ENCODE assay signal across 19 mouse cellular contexts in genomic region chr16:81695241-81695640, GRCm38 (mm10).
"Had no signal": no experiment of that assay in that cellular context is flagged by ENCODE, and none has a peak within 500 bp of the region (broad histone marks: within the 10 kb centered on the region; RNA-seq: fewer than 3 reads in every experiment).

No protein-coding gene starts in this region.

- H3K9me3 ChIP-seq: midbrain, embryonic 10.5 days; midbrain, embryonic 12.5 days; neural tube, embryonic 15.5 days had no signal

- H3K27me3 ChIP-seq: midbrain, embryonic 12.5 days; neural tube, embryonic 13.5 days; neural tube, embryonic 15.5 days had no signal

- H3K9ac ChIP-seq: lung, embryonic 14.5 days; midbrain, embryonic 12.5 days; neural tube, embryonic 13.5 days; neural tube, embryonic 15.5 days had no signal

- H3K36me3 ChIP-seq: midbrain, embryonic 10.5 days; midbrain, embryonic 12.5 days; neural tube, embryonic 13.5 days; neural tube, embryonic 15.5 days had no signal

- H3K27ac ChIP-seq: midbrain, embryonic 10.5 days; midbrain, embryonic 12.5 days; neural tube, embryonic 13.5 days; neural tube, embryonic 15.5 days had no signal

- ATAC-seq: midbrain, embryonic 16.5 days had no signal

- DNase-seq: lung, adult 18-20 months; lung, embryonic 14.5 days; lung, postnatal 10 days; lung, postnatal 4 days; midbrain, embryonic 14.5 days; retina, postnatal 1 day; right cerebral cortex, adult 18-20 months; right cerebral cortex, postnatal 25 days; right cerebral cortex, postnatal 4 days; spleen, adult 18-20 months; thymus, adult 18-20 months; thymus, postnatal 14 days; thymus, postnatal 36 days had no signal

- H3K4me3 ChIP-seq: midbrain, embryonic 10.5 days; midbrain, embryonic 12.5 days; myocyte; neural tube, embryonic 13.5 days; neural tube, embryonic 15.5 days had no signal

- H3K4me2 ChIP-seq: lung, embryonic 14.5 days; midbrain, embryonic 12.5 days; neural tube, embryonic 13.5 days; neural tube, embryonic 15.5 days had no signal

- H3K4me1 ChIP-seq: midbrain, embryonic 10.5 days; midbrain, embryonic 12.5 days; neural tube, embryonic 13.5 days; neural tube, embryonic 15.5 days had no signal
